Mouse (Mus musculus) ES-E14 (cell line): ENCODE data around the gene Rnf217.

Experiments used
- CHD2 ChIP-seq: IDR thresholded peaks from 2 replicates; pipeline ENCODE4 v1.6.1; 2014; ENCODE audit warnings: mild to moderate bottlenecking, low read depth, low read length, inconsistent platforms
- HCFC1 ChIP-seq: IDR thresholded peaks from 2 replicates; pipeline ENCODE4 v1.6.1; 2012; ENCODE audit warnings: low read length, inconsistent platforms, borderline replicate concordance; ENCODE audit not compliant: insufficient read depth
- MAFK ChIP-seq: IDR thresholded peaks from 2 replicates; pipeline ENCODE4 v1.6.1; 2014; ENCODE audit warnings: mild to moderate bottlenecking, low read depth, low read length, inconsistent platforms; ENCODE audit not compliant: insufficient read depth
- ZC3H11A ChIP-seq: IDR thresholded peaks from 2 replicates; pipeline ENCODE4 v1.6.1; 2012; ENCODE audit warnings: low read depth, mild to moderate bottlenecking, inconsistent platforms, low read length, borderline replicate concordance
- ZNF384 ChIP-seq: IDR thresholded peaks from 2 replicates; pipeline ENCODE4 v1.6.1; 2012; ENCODE audit warnings: low read depth, low read length, inconsistent platforms

GRCm38 (mm10) chr10:31518210-31518609, 90.8 kb downstream of the Rnf217 start:
- TF ChIP-seq ZNF384 (no peak), HCFC1 (no peak), MAFK (peak; percentile 73), ZC3H11A (no peak), CHD2 (no peak)
